18 mouse cellular contexts compared by ENCODE assay signal in the genomic region with DNA sequence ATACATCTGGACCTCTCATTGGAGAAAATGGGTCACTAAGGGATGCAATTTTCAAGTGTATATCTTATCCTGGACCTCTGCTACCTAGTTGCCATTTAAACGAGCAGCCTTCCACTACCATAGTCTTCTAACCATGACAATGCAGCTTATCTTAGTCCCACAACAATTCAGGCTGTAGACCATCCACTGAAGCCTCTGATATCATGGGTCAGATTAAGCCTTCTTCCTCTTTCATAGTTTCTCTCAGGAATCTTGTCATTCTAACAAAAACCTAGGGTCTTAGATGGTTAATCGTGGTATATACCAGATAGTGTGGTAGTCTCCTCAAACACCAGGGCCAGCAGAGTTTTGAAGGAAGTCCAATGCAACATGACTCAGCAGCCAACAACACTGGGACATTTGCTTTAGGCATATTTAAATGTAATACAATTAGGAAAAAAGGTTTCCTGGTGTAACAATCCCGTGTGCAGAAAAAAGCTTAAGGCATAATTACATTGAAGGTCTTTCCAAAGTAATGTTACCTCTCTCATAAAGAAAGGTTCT.
"Had no signal": no experiment of that assay in that cellular context is flagged by ENCODE, and none has a peak within 500 bp of the region (broad histone marks: within the 10 kb centered on the region; RNA-seq: fewer than 3 reads in every experiment).

No protein-coding gene starts in this region.

- H3K4me2 ChIP-seq: limb, embryonic 12.5 days; limb, embryonic 15.5 days; liver, embryonic 15.5 days; lung, embryonic 15.5 days; midbrain, embryonic 13.5 days had no signal

- H3K4me1 ChIP-seq: limb, embryonic 12.5 days; limb, embryonic 15.5 days; liver, embryonic 15.5 days; lung, embryonic 15.5 days; midbrain, embryonic 10.5 days; midbrain, embryonic 13.5 days had no signal

- H3K9me3 ChIP-seq: limb, embryonic 12.5 days; limb, embryonic 15.5 days; liver, embryonic 15.5 days; lung, embryonic 15.5 days; midbrain, embryonic 10.5 days; midbrain, embryonic 13.5 days had no signal

- H3K4me3 ChIP-seq: left cerebral cortex, adult 2 months; limb, embryonic 12.5 days; limb, embryonic 15.5 days; liver, embryonic 15.5 days; lung, embryonic 15.5 days; midbrain, embryonic 10.5 days; midbrain, embryonic 13.5 days had no signal

- H3K9ac ChIP-seq: limb, embryonic 12.5 days; limb, embryonic 15.5 days; liver, embryonic 15.5 days; lung, embryonic 15.5 days; midbrain, embryonic 13.5 days had no signal

- H3K27me3 ChIP-seq: limb, embryonic 12.5 days; limb, embryonic 15.5 days; liver, embryonic 15.5 days; lung, embryonic 15.5 days; midbrain, embryonic 13.5 days had no signal

- H3K27ac ChIP-seq: left cerebral cortex, adult 2 months; limb, embryonic 12.5 days; limb, embryonic 15.5 days; liver, embryonic 15.5 days; lung, embryonic 15.5 days; midbrain, embryonic 10.5 days; midbrain, embryonic 13.5 days had no signal

- ATAC-seq: intestine, embryonic 16.5 days; midbrain, embryonic 13.5 days had no signal

- DNase-seq: kidney, adult 18-20 months; kidney, postnatal 10 days; kidney, postnatal 36 days; layer of hippocampus, postnatal 36 days; left cerebral cortex, postnatal 4 days; lung, adult 18-20 months; lung, postnatal 10 days; lung, postnatal 4 days; thymus, adult 18-20 months; thymus, postnatal 36 days had no signal

- H3K36me3 ChIP-seq: limb, embryonic 12.5 days; limb, embryonic 15.5 days; liver, embryonic 15.5 days; lung, embryonic 15.5 days; midbrain, embryonic 10.5 days; midbrain, embryonic 13.5 days had no signal
